Mouse (Mus musculus) liver, embryonic 14.5 days (tissue): ENCODE measurements around the gene Dixdc1. TPM values are rescaled to one million over a fixed set of nuclear protein-coding genes. Genes with fewer than 3 reads are reported as not detected.

Experiments used
- ATAC-seq: fragments of 200-750 bp; cut with Nextera tagmentation; 2 replicates; pipeline ENCODE4 v1.8.0; 2017; ENCODE audit warnings: moderate number of reproducible peaks, mild to moderate bottlenecking, moderate library complexity; ENCODE audit not compliant: insufficient read depth
- DNase-seq, 3 experiments: peaks; one replicate each; pipeline ENCODE4 v3.0.0-alpha.2; 2012 to 2013; ENCODE audit warnings: low read depth in 3 of 3, low spot score in 3 of 3
- H3K27ac ChIP-seq: fragments of 300-500 bp; sonication (generic); 2 replicates; pipeline ENCODE4 v1.5.1; 2014; ENCODE audit warnings: moderate library complexity, mild to moderate bottlenecking, control low read depth, inconsistent platforms
- H3K27me3 ChIP-seq: fragments of 300-500 bp; sonication (generic); 2 replicates; pipeline ENCODE4 v1.6.1; 2014; ENCODE audit warnings: mild to moderate bottlenecking, low read length, moderate library complexity; ENCODE audit not compliant: control insufficient read depth, insufficient read depth
- H3K36me3 ChIP-seq: fragments of 300-500 bp; sonication (generic); replicated peaks from 2 replicates; pipeline ENCODE4 v1.6.1; 2014; ENCODE audit warnings: low read depth; ENCODE audit not compliant: control insufficient read depth, insufficient read depth
- H3K4me1 ChIP-seq, 2 experiments: fragments of 200-500 bp in 1 of 2; fragments of 300-500 bp in 1 of 2; sonication (generic) in 1 of 2; replicated peaks; 2 replicates each; pipeline ENCODE4 v1.6.1; 2012 to 2014; ENCODE audit warnings: antibody characterized with exemption in 1 of 2, inconsistent platforms in 1 of 2, low read length in 1 of 2; ENCODE audit not compliant: control insufficient read depth in 2 of 2, insufficient read depth in 2 of 2
- H3K4me2 ChIP-seq: fragments of 300-500 bp; sonication (generic); 2 replicates; pipeline ENCODE4 v1.6.1; 2014; ENCODE audit warnings: low read depth, mild to moderate bottlenecking, control low read depth, moderate library complexity
- H3K4me3 ChIP-seq, 2 experiments: fragments of 200-500 bp in 1 of 2; fragments of 300-500 bp in 1 of 2; sonication (generic) in 1 of 2; 2 replicates each; pipeline ENCODE4 v1.5.1; 2012 to 2014; ENCODE audit warnings: low read depth in 2 of 2, low read length in 2 of 2, mild to moderate bottlenecking in 2 of 2, control low read depth in 1 of 2, inconsistent platforms in 1 of 2, moderate library complexity in 1 of 2; ENCODE audit not compliant: insufficient read depth in 1 of 2
- H3K9ac ChIP-seq: fragments of 300-500 bp; sonication (generic); replicated peaks from 2 replicates; pipeline ENCODE4 v1.6.1; 2014; ENCODE audit warnings: mild to moderate bottlenecking, control low read depth, moderate library complexity
- H3K9me3 ChIP-seq: fragments of 300-500 bp; sonication (generic); 2 replicates; pipeline ENCODE4 v1.6.1; 2016; ENCODE audit warnings: low read length, mixed read lengths; ENCODE audit not compliant: control insufficient read depth
- CTCF ChIP-seq: IDR thresholded peaks from 2 replicates; pipeline ENCODE4 v1.5.1; 2016; ENCODE audit warnings: antibody characterized with exemption, low read depth, control low read depth
- EP300 ChIP-seq: IDR thresholded peaks from 2 replicates; pipeline ENCODE4 v1.6.1; 2016; ENCODE audit warnings: antibody characterized with exemption, low read depth
- WGBS: fragments of 180-500 bp; shearing (Covaris S2); extraction: QIAGEN DNeasy Blood & Tissue Kit; methylation state at CpG from one replicate; pipeline ENCODE4 v1.1.7; 2014; ENCODE audit not compliant: insufficient replicate concordance; 5-methylcytosine and 5-hydroxymethylcytosine counted together
- polyA plus RNA-seq, 2 experiments: library from polyadenylated mRNA; depleted of rRNA in 1 of 2; stranded (reverse) in 1 of 2; unstranded in 1 of 2; fragments of >200 nt; fragmentation: Nextera tagmentation in 1 of 2; extraction: Ambion mirVana in 1 of 2; gene quantifications; 2 replicates each; pipeline versions ENCODE4 v1.2.1 to v1.2.3; 2012 to 2014

Dixdc1 gene
- polyA plus RNA-seq, 2 experiments: 0.56 to 0.84 TPM

DNA sequence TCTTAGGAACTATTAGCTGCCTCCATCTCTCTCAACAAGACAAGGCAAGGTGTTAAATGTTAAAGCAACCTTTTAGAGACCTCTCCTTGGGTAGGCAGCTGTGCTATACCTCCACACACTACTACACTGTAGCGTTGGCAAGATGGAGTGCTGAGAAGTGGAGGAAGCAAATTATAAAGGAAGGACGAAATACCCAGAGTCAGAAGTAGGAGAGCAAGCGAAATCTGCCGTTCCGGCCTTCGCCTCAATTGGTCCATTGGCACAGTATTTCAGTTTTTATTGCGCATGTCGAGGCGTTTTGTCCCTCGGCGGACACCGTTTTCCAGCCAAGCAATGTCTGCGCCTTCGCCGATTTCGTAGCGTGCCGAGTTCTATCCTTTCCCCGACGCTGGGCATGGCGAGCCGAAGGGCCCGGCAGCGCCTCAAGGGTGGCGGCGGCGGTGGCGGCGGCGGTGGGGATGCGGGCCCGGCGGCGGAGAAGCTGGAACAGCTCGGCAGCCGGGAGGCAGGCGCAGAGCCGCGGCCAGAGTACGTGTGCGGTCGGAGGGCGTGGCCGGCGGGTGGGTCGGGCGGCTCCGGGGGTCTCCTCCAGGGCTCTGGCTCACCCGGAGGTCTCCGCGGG lies 35.8 kb upstream of the Dixdc1 start, which contains the start of the genes Alg9 and 1110032A03Rik:
Alg9 (plus strand) TSS at position 29 of the 622 bp plus-strand sequence.
1110032A03Rik (minus strand) TSS at position 530 of the 622 bp plus-strand sequence.
- WGBS: under 1% methylated on average over 51 of the region's 51 CpGs
- Histone ChIP-seq H3K4me1 (peaks cover 5 to 22% of the 10 kb centered on the region in 2 experiments; a peak in 3 of 4 replicates), H3K27me3 (no peaks in the 10 kb centered on the region), H3K4me3 (peak within 1 kb of the TSS; percentile 69 to 90), H3K9me3 (no peaks in the 10 kb centered on the region), H3K36me3 (peaks cover 10% of the 10 kb centered on the region), H3K27ac (peak within 1 kb of the TSS; percentile 26), H3K4me2 (peak within 1 kb of the TSS; percentile 92), H3K9ac (peak within 1 kb of the TSS; percentile 84)
- TF ChIP-seq CTCF: 0 out of 2 replicates have a peak, but pooled peaks have one; percentile 5
- TF ChIP-seq EP300: no peak
- ATAC-seq (peak; percentile 76), DNase-seq (peak; percentile 70 to 79 (median 74))

GRCm38 (mm10) chr9:50774026-50774462 lies 34.7 kb upstream of the Dixdc1 start:
- H3K36me3 ChIP-seq: peaks cover 6% of the 10 kb centered on the region
- DNase-seq (peak in 1 of 3 experiments; percentile 10), ATAC-seq (no peak)
- H3K27ac ChIP-seq: peak overlapping the region; percentile 26
- H3K27me3 ChIP-seq: no peaks in the 10 kb centered on the region
- peak overlapping the region; percentile 84 for H3K9ac ChIP-seq
- peaks cover 11 to 26% of the 10 kb centered on the region in 2 experiments for H3K4me1 ChIP-seq
- no peaks in the 10 kb centered on the region for H3K9me3 ChIP-seq
- WGBS: 39% methylated on average over 4 of the region's 4 CpGs
- no peak for TF ChIP-seq EP300
- TF ChIP-seq CTCF: no peak
- H3K4me2 ChIP-seq: peak overlapping the region; percentile 92
- H3K4me3 ChIP-seq: no peak overlapping the region

DNA sequence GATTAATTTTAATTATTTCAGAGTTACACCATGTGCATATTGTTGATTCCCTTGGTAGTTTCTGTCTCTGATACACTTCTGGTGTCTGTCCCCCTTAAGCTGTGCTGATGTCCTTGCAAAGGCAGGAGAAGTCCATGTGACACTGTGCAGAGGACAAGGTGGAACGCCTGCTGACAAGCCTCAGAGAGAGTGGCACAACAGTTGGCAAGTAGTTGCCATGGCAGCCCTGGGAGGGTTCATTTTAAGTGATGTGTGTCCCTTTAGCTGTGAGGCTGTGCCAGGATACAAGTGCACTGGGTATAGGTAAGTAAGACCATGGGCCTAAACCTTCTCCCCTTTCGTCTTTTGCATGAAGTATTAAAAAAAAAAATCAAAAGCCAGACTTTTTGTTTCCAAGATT lies 30.7 kb upstream of the Dixdc1 start:
- DNase-seq: no peak
- Histone ChIP-seq H3K4me1 (peaks cover 20 to 25% of the 10 kb centered on the region in 2 experiments), H3K27me3 (no peaks in the 10 kb centered on the region), H3K4me2 (no peak overlapping the region), H3K27ac (no peak overlapping the region), H3K9ac (no peak overlapping the region), H3K4me3 (no peak overlapping the region), H3K9me3 (no peaks in the 10 kb centered on the region), H3K36me3 (peaks cover 6% of the 10 kb centered on the region)
- no peak for TF ChIP-seq CTCF
- WGBS: 64% methylated on average over 2 of the region's 2 CpGs
- ATAC-seq: no peak

GRCm38 (mm10) chr9:50768107-50769002 lies 29.0 kb upstream of the Dixdc1 start, which contains the start of gene Fdxacb1:
Gene Fdxacb1 (plus strand): TSS chr9:50768236.
- peaks cover 15 to 17% of the 10 kb centered on the region in 2 experiments for H3K4me1 ChIP-seq
- peaks cover 6% of the 10 kb centered on the region for H3K36me3 ChIP-seq
- H3K9ac ChIP-seq: peak within 1 kb of the TSS; percentile 78
- peak within 1 kb of the TSS; percentile 92 for H3K4me2 ChIP-seq
- WGBS: 3% methylated on average over 59 of the region's 59 CpGs
- H3K27ac ChIP-seq: peak within 1 kb of the TSS; percentile 74
- H3K4me3 ChIP-seq: peak within 1 kb of the TSS; percentile 63 to 88
- ATAC-seq (peak; percentile 98), DNase-seq (peak; percentile 98)
- TF ChIP-seq EP300 (peak; percentile 36; the same call in 1 of the 2 replicates), CTCF (peak; percentile 89)
- no peaks in the 10 kb centered on the region for H3K9me3 ChIP-seq
- H3K27me3 ChIP-seq: no peaks in the 10 kb centered on the region
